Mouse (Mus musculus) Patski (cell line): ENCODE results near the gene Nuak1. TPM values are rescaled to one million over a fixed set of nuclear protein-coding genes. Genes with fewer than 3 reads are reported as not detected.

Experiments used
- ATAC-seq: fragments of 100-300 bp; one replicate; pipeline ENCODE4 v1.8.0; 2021
- CTCF ChIA-PET: fragments of 350-600 bp; sonication (Branson Sonifier 250); formaldehyde crosslinking; loops from one replicate; lab custom pipeline; 2022; ENCODE audit warnings: inconsistent platforms; lab: Charles Lee
- POLR2A ChIA-PET: fragments of 350-600 bp; sonication (Branson Sonifier 250); formaldehyde crosslinking; loops from one replicate; lab custom pipeline; 2022; ENCODE audit warnings: antibody characterized with exemption, inconsistent platforms; lab: Charles Lee
- DNase-seq: peaks from one replicate; pipeline ENCODE4 v3.0.0-alpha.2; 2011; ENCODE audit warnings: low read depth, low spot score
- H3K27me3 ChIP-seq: fragments of 371-371 bp; one replicate; pipeline ENCODE4 v1.5.1; 2021
- CTCF ChIP-seq: fragments of 100-300 bp; IDR thresholded peaks from one replicate; pipeline ENCODE4 v1.5.1; 2021
- in situ Hi-C: fragments of 300-500 bp; cut with MboI; formaldehyde crosslinking; loops from 3 replicates; pipeline ENCODE4 v1.11.1; 2018; ENCODE audit warnings: low pct_unique_long_range_greater_than_20kb, mixed read lengths
- polyA plus RNA-seq: library from polyadenylated mRNA; unstranded; gene quantifications from one replicate; pipeline ENCODE4 v1.2.3, GENCODE M21; 2021

Gene Nuak1
- polyA plus RNA-seq, 1 experiment from 2014 or later: 31.4 TPM

GRCm38 (mm10) chr10:84357997-84358737, 82.2 kb downstream of the Nuak1 start:
- in situ Hi-C loops: no loop called here
- no peak for TF ChIP-seq CTCF
- H3K27me3 ChIP-seq: no peaks in the 10 kb centered on the region
- ChIA-PET POLR2A (no interaction called here), CTCF (no interaction called here)
- ATAC-seq: no peak
- no peak for DNase-seq

GRCm38 (mm10) chr10:84357593-84357992, 82.8 kb downstream of the Nuak1 start:
- in situ Hi-C loops: no loop called here
- DNase-seq (no peak), ATAC-seq (no peak)
- ChIA-PET POLR2A (no interaction called here), CTCF (no interaction called here)
- H3K27me3 ChIP-seq: no peaks in the 10 kb centered on the region
- no peak for TF ChIP-seq CTCF

- ChIA-PET CTCF (no interaction called here), POLR2A (no interaction called here)
- H3K27me3 ChIP-seq: no peaks in the 10 kb centered on the region
- DNase-seq (no peak), ATAC-seq (no peak)
- no peak for TF ChIP-seq CTCF
- in situ Hi-C loops: no loop called here
These were observed 86.1 kb downstream of the Nuak1 start for GRCm38 (mm10) chr10:84354323-84354722.

GRCm38 (mm10) chr10:84345730-84346129, 94.7 kb downstream of the Nuak1 start:
- ChIA-PET CTCF (interaction anchor here (1.4 kb wide), 1 partner anchor 66 kb away, joined by 4 read pairs; no protein-coding TSS in a partner anchor), POLR2A (no interaction called here)
- ATAC-seq: no peak
- no peak for TF ChIP-seq CTCF
- DNase-seq: no peak
- in situ Hi-C loops: no loop called here
- H3K27me3 ChIP-seq: no peaks in the 10 kb centered on the region

- TF ChIP-seq CTCF: no peak
- ChIA-PET CTCF (no interaction called here), POLR2A (no interaction called here)
- ATAC-seq (no peak), DNase-seq (no peak)
- in situ Hi-C loops: no loop called here
- no peaks in the 10 kb centered on the region for H3K27me3 ChIP-seq
These were observed 96.9 kb downstream of the Nuak1 start for GRCm38 (mm10) chr10:84343536-84343935.

- no peaks in the 10 kb centered on the region for H3K27me3 ChIP-seq
- ChIA-PET CTCF (interaction anchor here (0.8 to 0.9 kb wide), 2 partner anchors 11 to 98 kb away, joined by 3 read pairs; no protein-coding TSS in a partner anchor), POLR2A (no interaction called here)
- in situ Hi-C loops: no loop called here
- DNase-seq (peak; percentile 73), ATAC-seq (peak; percentile 86)
- no peak for TF ChIP-seq CTCF
These were observed 100.9 kb downstream of the Nuak1 start for GRCm38 (mm10) chr10:84339456-84339855.

- H3K27me3 ChIP-seq: no peaks in the 10 kb centered on the region
- ATAC-seq: no peak
- in situ Hi-C loops: no loop called here
- DNase-seq: no peak
- ChIA-PET CTCF (no interaction called here), POLR2A (no interaction called here)
- TF ChIP-seq CTCF: no peak
These were observed 101.6 kb downstream of the Nuak1 start for GRCm38 (mm10) chr10:84338752-84339151.

GRCm38 (mm10) chr10:84335441-84335840, 105.0 kb downstream of the Nuak1 start:
- DNase-seq (peak; percentile 35), ATAC-seq (no peak)
- ChIA-PET CTCF (no interaction called here), POLR2A (no interaction called here)
- no peak for TF ChIP-seq CTCF
- no peaks in the 10 kb centered on the region for H3K27me3 ChIP-seq
- in situ Hi-C loops: no loop called here

GRCm38 (mm10) chr10:84329822-84330221, 110.6 kb downstream of the Nuak1 start:
- DNase-seq (no peak), ATAC-seq (no peak)
- H3K27me3 ChIP-seq: no peaks in the 10 kb centered on the region
- ChIA-PET CTCF (interaction anchor here (1.2 kb wide), 1 partner anchor 66 kb away, joined by 3 read pairs; no protein-coding TSS in a partner anchor), POLR2A (no interaction called here)
- TF ChIP-seq CTCF: no peak
- in situ Hi-C loops: no loop called here

- ATAC-seq: no peak
- CTCF ChIA-PET: no interaction called here
- POLR2A ChIA-PET: no interaction called here
These were observed 111.1 kb downstream of the Nuak1 start for GRCm38 (mm10) chr10:84329336-84329735.

GRCm38 (mm10) chr10:84324018-84324417, 116.4 kb downstream of the Nuak1 start:
- no peak for DNase-seq
- in situ Hi-C loops: no loop called here
- POLR2A ChIA-PET: no interaction called here
- no peaks in the 10 kb centered on the region for H3K27me3 ChIP-seq
- no peak for ATAC-seq
- no peak for TF ChIP-seq CTCF
- CTCF ChIA-PET: no interaction called here

More at GRCm38 (mm10) chr10:84329336-84329735, 111.1 kb downstream of the Nuak1 start:
- no peaks in the 10 kb centered on the region for H3K27me3 ChIP-seq
- in situ Hi-C loops: no loop called here
- TF ChIP-seq CTCF: no peak
- DNase-seq: no peak

Other genes with a start within 250 kb of the Nuak1 start
- 62.4 TPM for gene Ckap4, start 93.5 kb upstream of the Nuak1 start, polyA plus RNA-seq
- gene Tcp11l2, start 136.0 kb upstream of the Nuak1 start, polyA plus RNA-seq: 33.0 TPM
- gene Polr3b, start 181.7 kb upstream of the Nuak1 start, polyA plus RNA-seq: 14.3 TPM